Mouse (Mus musculus): ENCODE measurements at regions not wholly inside any gene's neighbourhood (a gene's known extent, or its start where the extent isn't known, plus 50 kb on each side); places are given as distances from the start of the nearest gene placed in this dataset.
A peak's percentile ranks its signal among the peaks of the same experiment; 100 is the strongest.

DNA sequence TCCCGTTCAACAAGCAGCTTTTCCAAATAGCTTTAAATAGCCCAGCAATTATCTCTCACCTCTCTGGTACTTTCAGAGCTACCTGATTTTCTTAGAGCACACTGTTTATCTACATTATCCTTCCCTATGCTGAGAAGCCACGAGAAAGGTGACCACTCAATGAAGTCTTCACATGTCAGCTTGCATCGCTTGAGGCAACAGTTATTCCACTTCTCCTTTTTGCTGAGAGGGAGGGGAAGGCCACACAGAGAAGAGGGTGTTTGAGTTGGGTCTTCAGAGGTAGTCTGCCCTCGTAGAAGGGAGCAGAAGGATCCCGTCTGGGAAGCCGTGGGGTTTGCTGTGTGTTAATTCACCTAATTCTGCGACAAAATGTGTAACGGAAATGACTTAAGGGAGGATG, 106.3 kb upstream of the Arid2 start:
- ATAC-seq (replicated peaks; ENCODE audit: poor library complexity) = peak; percentile 40

DNA sequence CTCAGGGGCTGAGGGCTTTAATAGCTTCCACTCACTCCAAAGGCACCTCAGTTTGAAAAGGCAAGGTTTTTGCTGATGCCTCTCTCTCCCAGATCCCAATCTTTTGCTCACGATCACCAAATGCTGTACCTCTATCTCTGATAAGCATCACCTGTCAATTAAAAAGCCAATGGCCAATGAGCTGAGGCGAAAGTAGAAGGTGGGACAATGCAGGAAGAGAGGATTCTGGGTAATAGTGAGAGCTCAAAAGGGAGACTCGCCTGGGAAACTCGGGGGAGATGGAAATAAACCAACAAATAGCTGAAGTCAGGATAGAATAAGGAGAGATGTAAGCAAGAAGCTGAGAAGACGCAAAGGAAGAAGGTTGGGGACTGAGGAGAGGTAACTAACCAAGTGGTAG, 105.0 kb upstream of the Arid2 start:
- ATAC-seq (replicated peaks; ENCODE audit: poor library complexity) = no peak

DNA sequence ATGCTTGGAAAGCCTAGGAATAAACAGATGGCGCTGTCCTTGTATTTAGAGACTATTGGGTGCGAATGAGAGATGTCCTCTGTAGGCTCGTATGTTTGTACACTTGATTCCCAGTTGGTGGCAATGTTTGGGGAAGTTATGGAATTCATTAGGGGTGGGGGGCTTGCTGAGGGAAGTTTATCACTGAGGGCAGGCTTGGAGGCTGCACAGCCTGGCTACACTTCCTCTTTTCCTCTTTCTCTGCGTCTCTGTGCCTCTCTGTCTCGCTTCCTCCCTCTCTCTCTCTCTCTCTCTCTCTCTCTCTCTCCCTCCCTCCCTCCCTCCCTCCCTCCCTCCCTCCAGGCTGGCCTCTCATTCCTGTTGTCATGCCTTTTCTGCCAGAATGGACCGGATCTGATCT, 104.2 kb upstream of the Arid2 start:
- peak; percentile 76 for ATAC-seq (replicated peaks; ENCODE audit: poor library complexity)

DNA sequence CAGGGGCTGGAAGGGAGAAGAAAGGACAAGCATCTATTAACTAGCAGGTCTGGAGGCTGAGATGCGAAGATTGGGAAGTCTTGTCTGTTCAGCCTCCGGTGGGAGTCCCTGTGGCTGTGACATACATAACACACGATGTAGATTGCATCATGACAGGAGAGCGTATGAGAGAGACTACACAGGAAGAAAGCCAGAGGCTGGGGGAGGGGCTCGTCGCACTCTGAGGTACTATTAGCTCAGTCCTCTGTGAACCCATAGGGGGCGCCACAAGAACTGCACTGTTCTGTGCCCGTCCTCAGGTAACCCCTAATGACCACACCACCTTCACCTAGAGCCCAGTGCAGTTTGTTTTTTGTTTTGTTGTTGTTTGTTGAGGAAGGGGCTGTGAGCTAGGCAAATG, 102.7 kb upstream of the Arid2 start:
- peak; percentile 84 for ATAC-seq (replicated peaks; ENCODE audit: poor library complexity)

DNA sequence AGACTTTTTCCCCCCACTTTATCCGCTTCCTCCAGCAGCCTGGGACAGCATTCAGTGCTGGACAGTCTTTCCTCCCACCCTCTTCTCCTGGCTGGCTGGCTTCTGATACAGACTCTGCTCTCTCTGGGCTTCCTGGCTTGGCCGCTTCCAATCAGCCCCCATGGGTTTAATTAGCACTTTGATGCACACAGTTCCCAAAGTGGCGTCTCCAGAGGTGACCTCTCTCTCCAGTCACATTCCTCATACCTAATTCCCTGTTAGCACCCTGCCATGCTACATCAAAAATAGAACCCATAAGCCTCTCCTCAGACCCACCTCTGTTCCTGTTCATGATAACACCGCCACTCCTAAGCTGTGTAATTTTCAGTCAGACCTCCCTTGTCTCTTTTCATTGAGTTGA, 101.9 kb upstream of the Arid2 start:
- peak; percentile 20; the same call in 1 of the 2 replicates for ATAC-seq (replicated peaks; ENCODE audit: poor library complexity)

DNA sequence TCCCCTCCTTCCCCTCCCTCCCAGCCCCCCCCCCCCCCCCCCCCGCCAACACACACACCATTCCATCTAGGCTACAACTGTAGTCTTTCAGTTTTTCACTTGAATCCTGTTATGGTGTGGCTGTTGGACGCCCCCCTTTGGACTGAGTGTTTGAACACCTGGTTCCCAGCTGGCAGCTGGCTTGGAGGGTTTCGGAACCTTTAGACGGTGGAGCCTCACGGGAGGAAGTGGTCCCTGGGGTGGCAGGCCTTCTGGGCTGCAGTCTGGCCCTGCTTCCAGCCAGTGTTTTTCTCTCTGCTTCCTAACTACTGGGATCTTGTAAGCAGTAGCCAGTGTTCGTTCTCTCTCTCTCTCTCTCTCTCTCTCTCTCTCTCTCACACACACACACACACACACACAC, 101.4 kb upstream of the Arid2 start:
- ATAC-seq (replicated peaks; ENCODE audit: poor library complexity) = no peak

DNA sequence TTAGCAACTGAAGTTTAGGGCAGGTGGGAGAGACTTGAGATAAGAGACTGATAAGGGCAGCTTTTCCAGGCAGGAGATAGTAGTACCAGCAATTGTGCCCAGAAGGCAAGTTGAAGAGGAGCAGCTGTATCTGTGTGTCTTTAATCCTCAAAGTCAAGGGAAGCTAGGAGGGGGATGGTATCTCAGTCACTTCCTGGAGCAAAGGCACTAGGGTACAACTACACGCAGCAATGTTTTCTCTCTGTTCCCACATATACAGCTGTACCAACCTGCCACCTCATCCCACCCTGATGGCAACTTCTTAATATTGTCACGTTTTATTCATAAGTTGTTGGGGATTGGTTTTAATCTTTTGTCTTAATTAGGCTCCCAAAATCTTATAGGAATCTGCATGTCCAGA, 97.8 kb upstream of the Arid2 start:
- no peak for ATAC-seq (replicated peaks; ENCODE audit: poor library complexity)

DNA sequence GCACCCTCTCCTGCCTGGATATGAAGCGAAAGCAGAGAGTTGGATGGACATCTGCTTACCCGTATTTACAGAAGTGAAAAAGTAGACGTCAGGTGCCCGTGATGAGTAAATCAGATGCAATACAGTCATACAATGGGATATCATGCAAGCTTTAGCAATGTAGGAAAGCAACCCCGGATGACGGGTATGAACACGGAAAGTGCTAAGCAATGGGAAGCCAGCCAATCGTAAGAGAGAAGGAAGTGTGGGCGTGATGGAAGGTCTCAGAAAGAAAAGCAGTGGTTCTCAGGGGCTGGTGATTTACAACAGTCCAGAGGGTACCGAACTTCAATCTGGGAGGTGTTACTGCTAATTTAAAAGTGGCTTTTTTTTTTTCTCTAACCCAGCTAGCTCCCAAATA, 89.9 kb upstream of the Arid2 start:
- peak; percentile 46; the same call in 1 of the 2 replicates for ATAC-seq (replicated peaks; ENCODE audit: poor library complexity)

DNA sequence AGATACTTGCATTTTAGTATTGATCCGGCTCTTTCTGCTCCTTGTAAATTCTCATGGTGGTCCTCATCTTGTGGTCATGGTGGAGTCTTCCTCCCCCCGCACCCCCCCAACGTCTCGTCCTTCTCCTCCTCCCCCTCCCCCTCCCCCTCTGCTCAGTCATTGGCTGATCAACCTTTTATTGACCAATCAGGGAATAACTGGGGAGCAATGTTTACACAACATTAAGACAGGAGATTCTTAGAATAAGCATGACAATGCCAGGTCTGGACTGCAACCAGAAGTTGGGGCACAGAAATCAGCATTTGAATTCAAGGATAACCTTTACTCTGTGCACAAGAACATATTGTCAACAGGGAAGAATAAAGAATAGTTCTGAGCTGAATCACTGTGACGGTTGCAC, 89.4 kb upstream of the Arid2 start:
- ATAC-seq (replicated peaks; ENCODE audit: poor library complexity) = no peak

DNA sequence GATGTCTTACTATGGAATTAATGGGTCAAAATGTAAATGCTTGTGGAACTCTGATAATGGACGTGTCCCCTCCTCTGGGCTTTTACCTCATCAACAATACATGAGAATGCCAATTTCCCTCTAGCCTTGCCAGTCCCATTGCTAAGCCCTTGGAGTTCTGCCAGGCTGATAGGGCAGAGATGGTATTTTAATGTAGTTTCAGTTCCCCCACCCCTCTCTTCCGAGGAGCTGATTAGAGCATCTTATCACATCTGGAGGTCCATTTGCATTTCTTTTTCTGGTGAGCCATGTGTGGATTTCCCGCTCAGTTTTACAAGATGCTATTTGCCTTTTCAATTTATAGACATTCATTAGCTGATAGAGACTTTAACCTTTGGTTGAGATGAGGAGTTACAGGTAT, 86.0 kb upstream of the Arid2 start:
- no peak for ATAC-seq (replicated peaks; ENCODE audit: poor library complexity)

DNA sequence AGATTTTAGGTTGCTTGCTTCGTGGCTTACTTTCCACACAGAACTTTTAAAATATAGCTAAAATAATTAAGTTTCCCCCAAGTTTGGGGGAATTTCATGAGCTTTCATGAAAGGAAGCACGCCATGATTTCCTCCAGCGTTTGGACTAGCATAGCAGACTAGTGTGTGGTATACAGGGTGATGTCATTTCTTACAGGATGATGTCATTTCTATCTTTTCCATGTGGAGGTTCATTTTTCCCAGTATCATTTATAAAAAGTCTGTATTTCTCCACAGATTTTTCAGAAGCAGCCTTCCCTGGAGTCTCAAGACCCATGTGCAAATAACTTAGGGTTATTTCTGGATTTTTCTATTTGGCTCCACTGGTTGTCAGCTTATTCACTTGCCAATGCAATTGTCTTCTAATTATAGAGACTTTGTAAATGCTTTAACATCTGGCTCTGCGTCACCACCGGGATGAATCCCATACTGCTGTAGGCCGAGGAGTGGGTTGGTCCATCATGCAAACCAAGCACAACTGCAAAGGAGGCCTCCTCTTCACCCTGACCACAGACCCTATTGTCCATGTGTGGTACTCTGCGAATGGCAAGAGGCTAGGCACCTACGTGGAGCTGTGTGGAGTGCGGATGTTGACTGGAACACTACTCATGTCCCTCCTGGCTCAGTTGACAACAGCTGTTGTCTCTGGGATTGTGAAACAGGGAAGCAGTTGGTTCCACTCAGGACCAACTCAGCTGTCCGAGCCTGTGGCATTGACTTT, 85.4 kb upstream of the Arid2 start:
- no peak for ATAC-seq (replicated peaks; ENCODE audit: poor library complexity)

DNA sequence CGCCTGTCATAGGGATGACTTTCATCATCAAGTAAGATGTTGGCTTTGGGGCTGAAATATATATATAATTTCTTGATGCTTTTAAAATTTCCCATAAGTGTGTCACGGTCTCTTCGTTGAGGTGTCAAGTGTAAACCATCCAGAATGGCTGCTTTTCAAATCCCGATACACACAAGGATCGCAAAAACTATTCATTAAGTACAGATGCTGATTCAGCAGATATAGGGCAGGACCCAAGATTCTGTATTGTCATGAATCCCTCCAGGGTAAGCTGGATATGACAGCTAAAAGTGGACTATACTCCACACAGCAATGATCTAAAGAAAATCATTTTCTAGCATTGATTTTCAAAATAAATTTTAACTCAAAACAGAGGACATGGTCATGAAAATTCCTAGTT, 83.1 kb upstream of the Arid2 start:
- ATAC-seq (replicated peaks; ENCODE audit: poor library complexity) = no peak

DNA sequence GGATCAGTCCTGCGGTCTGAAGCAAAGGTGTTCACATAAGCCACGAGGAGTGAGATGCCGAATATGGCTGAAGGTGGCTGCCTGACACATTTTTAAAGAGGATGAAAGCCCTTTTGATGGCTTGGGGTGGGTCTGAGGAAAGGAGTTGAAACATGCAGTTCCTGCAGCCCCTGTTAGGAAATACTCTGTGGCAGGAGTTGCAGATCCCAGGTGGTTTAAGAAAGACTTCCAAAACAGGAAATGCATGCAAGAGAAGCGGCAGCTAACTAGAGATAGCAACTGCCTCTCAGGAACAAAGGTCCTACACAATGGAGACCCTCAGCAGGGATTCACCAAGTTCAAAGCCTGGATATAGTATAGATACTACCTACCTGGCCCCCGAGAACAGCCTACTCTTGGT, 82.7 kb upstream of the Arid2 start:
- ATAC-seq (replicated peaks; ENCODE audit: poor library complexity) = peak; percentile 58; the same call in 1 of the 2 replicates

DNA sequence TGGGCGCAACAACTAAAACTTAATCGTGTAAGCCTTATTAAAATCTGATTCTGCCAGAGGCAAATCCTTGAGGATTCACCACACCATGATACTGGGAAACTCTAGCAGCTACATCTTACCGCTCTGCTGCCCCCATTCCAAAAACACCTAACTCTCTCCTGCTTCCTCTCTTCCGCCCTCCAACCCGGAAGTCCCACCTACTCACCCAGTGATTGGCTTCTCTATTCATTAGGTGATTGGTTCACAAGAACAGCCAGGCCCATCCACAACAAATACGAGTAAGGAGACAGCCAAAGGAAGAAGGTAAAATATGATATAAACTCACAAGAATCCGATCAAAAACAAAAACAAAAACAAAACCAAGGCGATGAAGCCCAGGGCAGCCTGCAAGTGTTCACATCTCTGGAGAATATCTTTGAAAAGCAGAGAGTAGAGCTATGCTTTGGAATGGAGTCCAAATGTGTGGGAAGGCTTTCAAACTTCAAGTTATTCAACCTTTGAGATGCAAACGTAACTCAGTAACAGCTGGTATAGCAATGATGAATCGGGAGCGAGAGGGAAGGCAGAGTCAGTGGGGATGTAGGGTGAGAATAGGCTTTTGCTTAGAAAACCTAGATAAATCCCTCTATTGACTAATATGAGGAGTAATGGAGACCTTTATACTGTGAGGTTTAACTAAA, 76.5 kb upstream of the Arid2 start:
- ATAC-seq (replicated peaks; ENCODE audit: poor library complexity) = no peak

DNA sequence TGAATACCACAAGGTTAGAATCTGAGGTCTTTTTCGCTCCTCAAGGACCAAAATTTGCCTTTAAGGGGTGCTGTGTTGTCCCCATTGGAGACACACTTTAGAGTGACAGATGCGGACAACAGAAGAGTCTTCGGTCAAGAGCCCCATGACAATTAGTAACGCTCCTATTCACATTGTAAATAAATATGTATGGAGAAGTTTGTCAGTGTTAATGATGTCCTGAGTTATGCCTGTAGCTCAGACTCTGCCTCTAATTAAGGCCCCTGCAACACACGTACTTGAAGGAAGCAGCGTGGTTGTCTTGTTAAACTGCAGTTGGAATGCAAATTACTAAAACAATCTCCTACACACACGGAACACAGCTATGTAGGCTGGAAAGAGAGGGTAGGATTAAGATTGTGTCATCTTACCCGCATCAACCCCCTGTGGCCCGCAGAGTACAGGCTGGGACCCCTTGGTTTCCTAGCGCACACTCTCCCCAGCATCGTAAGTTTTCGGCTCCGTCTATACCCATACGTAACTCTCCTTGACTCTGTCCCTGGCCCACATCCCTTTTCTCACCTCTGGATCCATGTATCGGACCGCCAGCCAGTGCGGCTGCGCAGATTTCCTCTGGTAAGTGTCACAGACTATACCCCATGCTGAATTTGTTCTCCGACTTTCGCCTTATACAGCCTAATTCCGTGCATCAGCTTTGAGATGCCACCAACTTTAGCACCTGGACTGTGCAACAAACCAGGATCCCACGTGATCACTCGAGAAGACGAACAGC, 73.6 kb upstream of the Arid2 start:
- no peak for ATAC-seq (replicated peaks; ENCODE audit: poor library complexity)

DNA sequence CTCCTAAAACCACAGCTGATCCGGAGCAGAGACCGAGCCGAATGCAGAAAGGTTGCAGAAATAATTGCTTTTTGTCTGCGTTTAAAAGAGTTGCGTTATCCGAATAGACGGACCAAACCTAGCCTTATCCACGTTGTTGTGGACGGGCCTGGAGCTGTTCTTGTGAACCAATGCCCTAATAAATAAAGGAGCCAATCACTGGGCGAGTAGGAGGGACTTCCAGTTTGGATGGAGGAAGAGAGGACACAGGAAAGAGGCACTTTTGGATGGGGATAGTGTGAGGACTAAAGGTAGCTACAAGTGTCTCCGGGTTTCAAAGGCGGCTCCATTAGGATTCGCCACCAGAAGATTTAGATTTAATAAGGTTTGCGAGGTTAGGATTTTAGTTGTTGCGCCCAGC, 69.4 kb upstream of the Arid2 start:
- no peak for ATAC-seq (replicated peaks; ENCODE audit: poor library complexity)

DNA sequence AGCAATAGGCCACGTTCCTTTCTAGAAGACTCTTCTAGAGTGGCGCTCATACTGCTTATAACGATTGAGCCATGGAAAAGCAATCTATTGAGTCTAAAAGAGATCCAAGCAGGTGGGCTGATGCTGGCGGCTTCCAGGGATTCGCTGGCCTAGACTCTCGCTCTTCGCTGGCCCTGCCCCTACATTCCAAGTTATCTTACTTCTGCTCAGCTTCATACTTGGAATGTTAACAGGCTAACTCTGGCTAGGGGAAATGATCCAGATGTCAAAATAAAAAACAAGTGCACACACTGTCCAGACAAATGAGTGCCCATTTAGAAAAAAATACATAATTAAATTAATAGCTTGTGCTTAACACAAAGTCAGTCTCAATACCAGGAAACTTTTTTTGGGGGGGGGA, 67.6 kb upstream of the Arid2 start:
- ATAC-seq (replicated peaks; ENCODE audit: poor library complexity) = no peak

DNA sequence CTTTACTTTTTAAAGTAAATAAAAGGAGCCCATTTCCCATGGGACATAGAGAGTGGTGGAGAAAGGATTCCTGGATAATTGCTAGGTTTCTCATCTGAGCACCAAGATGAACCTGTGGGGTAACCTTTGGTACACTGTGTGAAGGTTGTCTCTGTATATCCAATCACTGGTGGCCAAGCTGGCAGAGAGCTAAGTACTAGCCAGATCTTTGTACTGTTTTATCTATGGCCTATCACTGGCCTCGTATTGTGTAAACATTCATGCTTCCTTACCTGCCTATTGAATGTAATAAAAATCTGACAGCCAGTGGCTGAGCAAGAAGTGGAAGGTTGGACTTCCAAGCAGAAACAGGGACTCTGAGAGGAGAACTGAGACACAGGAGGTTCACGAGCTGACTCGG, 55.3 kb upstream of the Arid2 start:
- ATAC-seq (replicated peaks; ENCODE audit: poor library complexity) = no peak

DNA sequence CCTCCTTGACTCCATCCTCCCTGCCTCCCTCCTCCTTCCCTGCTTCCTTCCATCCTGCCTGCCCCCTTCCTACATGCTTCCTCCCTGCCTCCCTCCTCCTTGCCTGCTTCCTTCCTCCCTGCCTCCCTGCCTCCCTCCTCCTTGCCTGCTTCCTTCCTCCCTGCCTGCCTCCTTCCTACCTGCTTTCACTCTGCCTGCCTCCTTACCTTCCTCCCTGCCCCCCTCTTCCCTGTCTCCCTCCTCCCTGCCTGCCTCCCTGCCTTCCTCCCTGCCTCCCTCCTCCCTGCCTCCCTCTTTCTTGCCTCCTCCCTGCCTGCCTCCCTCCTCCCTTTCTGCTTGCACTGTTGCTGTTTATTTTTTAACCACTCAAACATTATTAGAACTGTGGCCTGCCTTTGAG, 54.2 kb upstream of the Arid2 start:
- ATAC-seq (replicated peaks; ENCODE audit: poor library complexity) = no peak

DNA sequence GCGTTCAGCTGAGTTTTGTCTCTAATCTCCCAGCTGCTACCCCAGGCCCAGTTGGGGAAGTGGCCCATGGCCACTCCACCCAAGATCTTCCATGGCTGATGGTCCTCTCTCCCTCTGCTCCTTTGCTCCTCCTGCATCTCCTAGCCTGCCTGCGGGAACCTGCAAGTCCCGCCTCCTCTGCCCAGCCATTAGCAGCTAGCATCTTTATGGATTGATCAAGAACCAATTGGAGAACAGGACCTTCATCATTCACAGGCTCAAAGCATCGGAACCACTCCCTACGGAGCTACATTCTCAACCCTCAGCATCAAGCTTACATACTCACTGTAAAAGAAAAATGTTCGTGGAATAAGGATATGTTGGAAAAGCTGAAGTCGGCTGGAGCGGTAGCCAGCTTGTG, 52.5 kb upstream of the Arid2 start:
- ATAC-seq (replicated peaks; ENCODE audit: poor library complexity) = no peak

Measured in megakaryocyte progenitor cell, adult 5-6 weeks (primary cell).